Mouse (Mus musculus): ENCODE results near the gene Pgap2. TPM values are rescaled to one million over a fixed set of nuclear protein-coding genes. Genes with fewer than 3 reads are reported as not detected.
A peak's percentile ranks its signal among the peaks of the same experiment; 100 is the strongest.

Gene Pgap2
- polyA plus RNA-seq (2016; fragmentation: Nextera tagmentation; extraction: Ambion mirVana): 61.3 and 62.4 TPM in 2 replicates

GRCm38 (mm10) chr7:102209756-102210721 is at the start of gene Pgap2, which contains the start of gene Nup98:
Gene Pgap2 (plus strand): TSS chr7:102210208.
Gene Nup98 (minus strand): TSS chr7:102210176.
- Histone ChIP-seq H3K4me3 (peak within 1 kb of the TSS; percentile 79), H3K36me3 (replicated peaks) (peaks cover 8% of the 10 kb centered on the region), H3K9me3 (no peaks in the 10 kb centered on the region), H3K4me1 (peaks cover 18% of the 10 kb centered on the region), H3K27me3 (replicated peaks; ENCODE audit: low read depth, poor library complexity, severe bottlenecking) (no peaks in the 10 kb centered on the region), H3K27ac (replicated peaks) (peak within 1 kb of the TSS; percentile 94)
- under 1% methylated on average over 86 of the region's 87 CpGs for WGBS
- DNase-seq (ENCODE audit: low spot score): peak; percentile 99

GRCm38 (mm10) chr7:102170300-102170699 is 39.7 kb upstream of the Pgap2 start:
- Histone ChIP-seq H3K4me3 (no peak overlapping the region), H3K27me3 (replicated peaks; ENCODE audit: low read depth, poor library complexity, severe bottlenecking) (no peaks in the 10 kb centered on the region), H3K36me3 (replicated peaks) (peaks cover 93% of the 10 kb centered on the region), H3K4me1 (no peaks in the 10 kb centered on the region), H3K27ac (replicated peaks) (no peak overlapping the region), H3K9me3 (no peaks in the 10 kb centered on the region)
- DNase-seq (ENCODE audit: low spot score): no peak

- Histone ChIP-seq H3K27ac (replicated peaks) (no peak overlapping the region), H3K36me3 (replicated peaks) (peaks cover 97% of the 10 kb centered on the region), H3K4me3 (no peak overlapping the region), H3K27me3 (replicated peaks; ENCODE audit: low read depth, poor library complexity, severe bottlenecking) (no peaks in the 10 kb centered on the region), H3K9me3 (no peaks in the 10 kb centered on the region), H3K4me1 (no peaks in the 10 kb centered on the region)
- 94% methylated on average over 3 of the region's 3 CpGs for WGBS
- DNase-seq (ENCODE audit: low spot score): no peak
Measured at GRCm38 (mm10) chr7:102183849-102184248, 26.2 kb upstream of the Pgap2 start.

DNA sequence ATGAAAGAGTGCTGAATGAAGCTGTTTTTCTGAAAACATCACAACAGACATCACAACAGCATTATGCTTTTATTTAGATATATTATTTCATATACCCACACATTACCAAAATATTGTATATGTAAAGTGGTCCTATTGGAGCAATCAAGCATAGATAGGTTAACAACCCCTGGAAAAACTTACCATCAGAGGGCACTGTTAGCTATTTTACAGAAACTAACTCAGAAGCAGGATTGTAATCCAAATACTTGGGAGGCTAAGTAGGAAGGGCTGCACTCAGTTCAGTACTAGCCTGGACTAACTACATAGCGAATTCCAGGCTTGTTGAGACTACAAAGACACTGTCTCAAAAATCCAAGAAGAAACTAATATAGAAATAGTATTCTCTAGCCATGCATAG is 17.7 kb upstream of the Pgap2 start:
- Histone ChIP-seq H3K36me3 (replicated peaks) (peaks cover 83% of the 10 kb centered on the region), H3K9me3 (no peaks in the 10 kb centered on the region), H3K27ac (replicated peaks) (no peak overlapping the region), H3K4me3 (no peak overlapping the region), H3K4me1 (no peaks in the 10 kb centered on the region), H3K27me3 (replicated peaks; ENCODE audit: low read depth, poor library complexity, severe bottlenecking) (no peaks in the 10 kb centered on the region)
- 88% methylated on average over 1 of the region's 1 CpGs for WGBS
- DNase-seq (ENCODE audit: low spot score): no peak

GRCm38 (mm10) chr7:102200576-102200975 is 9.4 kb upstream of the Pgap2 start:
- no peak for DNase-seq (ENCODE audit: low spot score)

DNA sequence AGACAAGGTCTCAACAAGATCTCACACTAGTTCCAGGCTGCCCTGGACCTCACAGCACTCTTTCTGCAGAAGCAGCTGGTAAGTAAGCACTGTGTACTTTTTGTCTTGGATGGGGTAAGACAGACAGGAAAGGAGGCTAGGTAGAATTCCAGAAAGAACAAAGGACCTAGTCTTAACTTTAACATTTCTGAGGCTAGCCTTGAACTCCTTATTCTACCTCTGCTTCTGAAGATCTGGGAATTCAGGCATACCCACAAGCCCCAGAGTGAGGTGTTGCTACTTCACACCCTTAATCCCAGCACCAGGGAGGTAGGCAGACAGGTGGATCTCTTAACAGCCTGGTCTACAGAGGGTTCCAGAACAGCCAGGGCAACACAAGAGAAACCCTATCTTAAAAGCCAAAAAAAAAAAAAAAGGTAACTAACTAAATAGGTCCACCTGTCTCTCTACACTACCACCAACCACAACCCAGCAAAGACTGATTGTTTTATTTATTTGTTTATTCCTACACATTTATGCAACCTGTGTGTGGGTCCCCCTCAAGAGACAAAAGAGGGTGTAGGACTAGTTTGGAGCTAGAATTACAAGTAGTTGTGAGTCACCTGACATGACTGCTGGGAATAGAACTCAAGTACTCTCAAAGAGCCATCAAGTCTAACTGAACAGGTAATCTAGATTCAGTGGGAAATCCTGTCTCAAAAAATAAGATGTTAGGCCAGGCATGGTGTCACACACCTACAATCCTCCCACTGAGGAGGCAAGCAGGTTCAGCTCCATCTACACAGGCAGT is 8.8 kb upstream of the Pgap2 start:
- peaks cover 6% of the 10 kb centered on the region; the same call in 1 of the 2 replicates for H3K4me1 ChIP-seq
- H3K4me3 ChIP-seq: no peak overlapping the region
- H3K27ac ChIP-seq (replicated peaks): no peak overlapping the region
- DNase-seq (ENCODE audit: low spot score): no peak
- H3K9me3 ChIP-seq: no peaks in the 10 kb centered on the region
- no peaks in the 10 kb centered on the region for H3K27me3 ChIP-seq (replicated peaks; ENCODE audit: low read depth, poor library complexity, severe bottlenecking)
- peaks cover 17% of the 10 kb centered on the region for H3K36me3 ChIP-seq (replicated peaks)

More at GRCm38 (mm10) chr7:102200576-102200975, 9.4 kb upstream of the Pgap2 start:
- no peaks in the 10 kb centered on the region for H3K9me3 ChIP-seq
- H3K36me3 ChIP-seq (replicated peaks): peaks cover 16% of the 10 kb centered on the region
- H3K4me3 ChIP-seq: no peak overlapping the region
- no peaks in the 10 kb centered on the region for H3K27me3 ChIP-seq (replicated peaks; ENCODE audit: low read depth, poor library complexity, severe bottlenecking)
- peaks cover 4% of the 10 kb centered on the region; the same call in 1 of the 2 replicates for H3K4me1 ChIP-seq
- no peak overlapping the region for H3K27ac ChIP-seq (replicated peaks)
- WGBS: 88% methylated on average over 3 of the region's 3 CpGs

DNA sequence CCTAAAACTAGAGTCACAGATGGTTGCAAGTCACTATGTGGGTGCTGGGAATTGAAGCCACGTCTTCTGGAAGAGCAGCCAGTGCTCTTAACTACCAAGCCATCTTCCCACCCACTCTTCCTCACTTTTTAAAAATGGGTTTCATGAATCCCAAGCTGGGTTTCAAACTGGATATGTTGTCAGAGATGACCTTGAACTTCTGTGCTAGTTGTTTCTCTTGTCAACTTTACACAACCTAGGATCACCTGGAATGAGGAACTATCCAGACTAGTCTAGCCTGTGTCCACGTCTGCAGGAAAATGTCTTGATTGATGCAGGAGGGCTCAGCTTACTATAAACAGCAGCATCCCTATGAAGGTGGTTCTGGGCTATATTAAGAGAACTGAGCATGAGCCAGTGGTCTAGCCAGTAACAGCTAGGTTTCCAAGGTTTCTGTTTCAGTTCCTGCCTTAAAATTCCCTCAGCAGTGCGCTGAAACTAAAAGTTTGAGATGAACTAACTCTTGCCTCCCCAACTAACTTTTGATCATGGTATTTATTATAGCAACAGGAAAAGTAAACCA is 5.6 kb upstream of the Pgap2 start:
- Histone ChIP-seq H3K36me3 (replicated peaks) (peaks cover 19% of the 10 kb centered on the region), H3K4me3 (no peak overlapping the region), H3K4me1 (peaks cover 18% of the 10 kb centered on the region), H3K27me3 (replicated peaks; ENCODE audit: low read depth, poor library complexity, severe bottlenecking) (no peaks in the 10 kb centered on the region), H3K9me3 (no peaks in the 10 kb centered on the region), H3K27ac (replicated peaks) (no peak overlapping the region)
- 84% methylated on average over 3 of the region's 3 CpGs for WGBS
- DNase-seq (ENCODE audit: low spot score): no peak

DNA sequence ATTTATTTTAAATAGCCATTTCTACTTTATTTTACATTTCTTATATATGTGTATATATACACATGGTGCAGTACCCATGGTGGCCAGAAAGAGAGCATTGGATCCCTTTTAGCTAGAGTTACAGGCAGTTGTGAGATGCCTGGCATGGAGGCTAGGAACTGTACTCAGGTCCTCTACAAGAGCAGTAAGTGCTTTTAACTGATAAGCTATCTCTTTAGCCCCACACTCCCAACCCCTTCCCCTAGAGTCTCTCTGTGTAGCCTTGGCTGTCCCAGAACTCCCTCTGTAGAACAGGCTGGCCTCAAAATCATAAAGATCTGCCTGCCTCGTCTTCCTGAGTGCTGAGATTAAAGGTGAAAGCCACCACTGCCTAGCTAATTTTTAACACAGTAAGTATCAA is 4.4 kb upstream of the Pgap2 start:
- WGBS: 86% methylated on average over 1 of the region's 1 CpGs
- Histone ChIP-seq H3K4me3 (no peak overlapping the region), H3K27me3 (replicated peaks; ENCODE audit: low read depth, poor library complexity, severe bottlenecking) (no peaks in the 10 kb centered on the region), H3K36me3 (replicated peaks) (peaks cover 19% of the 10 kb centered on the region), H3K9me3 (no peaks in the 10 kb centered on the region), H3K27ac (replicated peaks) (no peak overlapping the region), H3K4me1 (peaks cover 19% of the 10 kb centered on the region)
- no peak for DNase-seq (ENCODE audit: low spot score)

DNA sequence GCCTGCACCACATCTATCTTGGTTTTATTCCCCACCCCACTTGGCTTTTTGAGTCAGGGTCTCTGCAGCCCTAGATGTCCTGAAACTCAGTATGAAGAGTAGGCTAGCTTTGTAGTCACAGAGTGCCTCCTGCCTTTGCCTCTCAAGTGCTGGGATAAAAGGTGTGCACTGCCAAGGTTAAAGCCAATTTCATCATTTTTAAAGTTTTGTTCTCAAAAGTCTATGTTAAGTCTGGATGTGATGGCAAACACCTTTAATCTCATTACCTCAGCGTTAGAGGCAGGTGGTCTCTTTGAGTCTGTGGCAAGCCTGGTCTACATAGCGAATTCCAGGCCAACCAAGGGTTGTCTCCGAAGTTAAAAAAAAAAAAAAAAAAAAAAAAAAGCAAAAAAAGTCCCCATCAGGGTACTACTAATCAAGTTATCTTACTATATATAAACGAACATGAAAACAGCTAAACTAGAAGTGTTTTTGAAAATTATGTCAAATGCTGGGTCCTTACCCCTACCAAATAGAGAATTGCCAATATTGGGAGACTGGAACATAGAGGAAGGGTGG is 1.1 kb upstream of the Pgap2 start:
- Histone ChIP-seq H3K36me3 (replicated peaks) (peaks cover 18% of the 10 kb centered on the region), H3K4me3 (peak overlapping the region; percentile 79), H3K27ac (replicated peaks) (peak overlapping the region; percentile 94), H3K4me1 (peaks cover 21% of the 10 kb centered on the region), H3K9me3 (no peaks in the 10 kb centered on the region), H3K27me3 (replicated peaks; ENCODE audit: low read depth, poor library complexity, severe bottlenecking) (no peaks in the 10 kb centered on the region)
- WGBS: 56% methylated on average over 4 of the region's 4 CpGs
- DNase-seq (ENCODE audit: low spot score): no peak

DNA sequence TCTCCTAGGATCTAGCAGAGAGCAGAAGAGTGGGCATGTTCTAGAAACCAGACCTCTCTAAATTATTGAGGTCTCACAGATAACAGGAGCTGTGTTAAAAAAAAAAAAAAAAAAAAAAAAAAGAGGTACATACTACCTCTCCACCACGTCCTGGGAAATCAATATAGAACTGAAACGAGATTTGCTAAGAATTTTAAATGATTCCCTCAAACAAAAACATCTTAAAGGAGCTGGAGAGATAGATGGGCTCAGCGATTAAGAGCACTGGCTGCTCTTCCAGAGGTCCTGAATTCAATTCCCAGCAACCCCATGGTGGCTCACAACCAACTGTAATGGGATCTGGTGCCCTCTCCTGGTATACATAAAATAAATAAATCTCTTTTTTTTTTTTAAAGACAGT is 1.1 kb downstream of the Pgap2 start:
- H3K27ac ChIP-seq (replicated peaks): peak overlapping the region; percentile 94

DNA sequence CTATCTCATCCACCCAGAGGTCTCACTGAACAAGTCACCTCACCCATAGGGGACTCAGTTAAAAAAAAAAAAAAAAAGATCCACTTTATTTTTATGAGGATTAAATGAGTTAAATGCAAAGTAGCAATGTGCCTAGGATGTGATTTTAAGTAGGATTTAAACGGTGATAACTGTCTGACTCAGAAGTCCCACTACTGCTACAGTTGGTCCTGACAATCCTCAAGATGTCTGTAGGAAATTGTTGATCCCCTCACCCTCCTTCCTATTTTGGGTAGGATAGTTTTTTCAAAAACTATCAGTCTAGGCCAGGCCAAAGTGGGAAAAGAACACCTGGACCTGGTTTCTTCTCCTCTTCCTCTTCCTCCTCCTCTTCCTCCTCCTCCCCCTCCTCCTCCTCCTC is 11.9 kb downstream of the Pgap2 start:
- no peak for DNase-seq (ENCODE audit: low spot score)
- Histone ChIP-seq H3K9me3 (no peaks in the 10 kb centered on the region), H3K36me3 (replicated peaks) (peaks cover 13% of the 10 kb centered on the region), H3K27ac (replicated peaks) (peak overlapping the region; percentile 85), H3K4me3 (peak overlapping the region; percentile 79), H3K4me1 (peaks cover 14% of the 10 kb centered on the region), H3K27me3 (replicated peaks; ENCODE audit: low read depth, poor library complexity, severe bottlenecking) (no peaks in the 10 kb centered on the region)
- 50% methylated on average over 1 of the region's 1 CpGs for WGBS

More for the DNA sequence above, 1.1 kb downstream of the Pgap2 start:
- DNase-seq (ENCODE audit: low spot score): no peak
- peak overlapping the region; percentile 79 for H3K4me3 ChIP-seq
- 65% methylated on average over 3 of the region's 3 CpGs for WGBS
- H3K9me3 ChIP-seq: no peaks in the 10 kb centered on the region
- H3K27me3 ChIP-seq (replicated peaks; ENCODE audit: low read depth, poor library complexity, severe bottlenecking): no peaks in the 10 kb centered on the region
- H3K36me3 ChIP-seq (replicated peaks): peaks cover 5% of the 10 kb centered on the region
- peaks cover 16% of the 10 kb centered on the region for H3K4me1 ChIP-seq

DNA sequence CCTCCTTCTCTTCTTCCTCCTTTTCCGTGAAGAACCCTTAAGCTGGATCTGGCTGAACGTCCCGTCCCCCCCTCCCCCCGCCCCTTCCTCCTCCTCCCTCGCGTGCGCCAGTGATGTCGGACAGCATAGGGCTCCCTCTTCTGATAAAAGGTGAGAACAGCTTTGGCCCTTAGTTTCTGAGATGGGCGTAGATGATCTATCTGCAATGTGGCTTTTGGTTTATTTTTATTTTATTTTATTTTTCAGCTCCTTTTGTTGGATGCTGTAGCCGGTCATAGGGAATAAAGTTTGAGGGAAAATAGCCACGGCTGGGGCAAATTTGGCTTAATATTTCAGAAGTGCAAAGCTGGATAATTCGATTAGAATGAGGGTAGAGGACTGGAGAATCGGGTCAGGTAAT is 12.3 kb downstream of the Pgap2 start:
- Histone ChIP-seq H3K4me1 (peaks cover 14% of the 10 kb centered on the region), H3K9me3 (no peaks in the 10 kb centered on the region), H3K27ac (replicated peaks) (peak overlapping the region; percentile 85), H3K27me3 (replicated peaks; ENCODE audit: low read depth, poor library complexity, severe bottlenecking) (no peaks in the 10 kb centered on the region), H3K36me3 (replicated peaks) (peaks cover 17% of the 10 kb centered on the region), H3K4me3 (peak overlapping the region; percentile 79)
- DNase-seq (ENCODE audit: low spot score): peak; percentile 85
- 1% methylated on average over 12 of the region's 13 CpGs for WGBS
